Mouse (Mus musculus) kidney, postnatal 4 days (tissue): ENCODE data around the gene Nfe2l2.
"Not testable (repeated sequence)": the region's sequence is repeated elsewhere in the genome, so short reads cannot be mapped to it uniquely, and the experiment has no call there.

Experiments used
- DNase-seq, 2 experiments: peaks; one replicate each; pipeline ENCODE4 v3.0.0; 2021; ENCODE audit warnings: mixed read lengths in 2 of 2

Nfe2l2 gene

DNA sequence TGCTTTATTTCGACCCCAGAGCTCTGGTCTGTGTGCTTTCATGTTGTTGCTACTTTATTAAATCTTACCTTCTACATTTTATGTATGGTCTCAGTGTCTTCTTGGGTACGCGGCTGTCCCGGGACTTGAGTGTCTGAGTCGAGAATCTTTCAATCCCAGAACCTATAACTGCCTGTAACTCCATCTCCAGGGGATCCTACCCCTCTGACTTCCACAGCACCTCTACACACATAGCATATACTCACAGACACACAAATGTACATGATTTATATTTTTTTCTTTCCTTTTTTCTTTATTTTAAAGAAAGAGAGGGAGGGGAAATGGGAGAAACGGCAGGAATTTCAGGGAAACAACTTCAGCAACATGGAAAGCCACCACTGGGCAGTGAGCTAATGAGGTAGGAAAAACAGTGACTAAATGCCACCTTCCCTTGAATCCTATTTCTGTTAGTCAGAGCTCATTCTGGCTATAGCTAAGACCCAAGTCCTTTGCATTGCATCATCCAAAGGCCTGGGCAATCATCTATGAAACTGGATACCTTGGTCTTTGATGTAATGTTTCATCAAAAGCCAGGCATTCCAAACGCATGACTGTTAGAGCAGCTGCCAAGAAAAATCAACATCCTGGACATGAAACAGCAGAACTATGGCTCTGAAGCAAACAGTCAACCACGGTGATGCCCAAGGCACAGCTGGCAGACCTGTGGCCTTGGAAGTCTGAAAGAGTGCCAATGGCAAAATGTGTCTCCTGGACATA lies 61.5 kb downstream of the Nfe2l2 start:
- peak in 1 of 2 experiments; percentile 28 for DNase-seq

DNA sequence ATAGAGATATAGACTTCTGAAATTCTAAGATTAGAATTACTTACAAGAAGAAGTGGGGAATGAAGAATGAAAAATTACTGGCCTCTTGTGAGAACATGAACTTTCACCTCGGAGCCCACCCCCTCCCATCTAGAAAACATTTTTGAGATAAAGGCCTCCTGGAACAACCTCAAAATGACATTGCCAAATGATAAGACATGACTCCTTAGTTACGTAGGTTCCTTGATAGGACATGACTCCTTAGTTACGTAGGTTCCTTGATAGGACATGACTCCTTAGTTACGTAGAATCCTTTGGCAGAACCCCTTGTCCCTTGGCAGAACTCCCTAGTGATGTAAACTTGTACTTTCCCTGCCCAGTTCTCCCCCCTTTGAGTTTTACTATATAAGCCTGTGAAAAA lies 62.1 kb downstream of the Nfe2l2 start:
- DNase-seq, result not testable (repeated sequence)

DNA sequence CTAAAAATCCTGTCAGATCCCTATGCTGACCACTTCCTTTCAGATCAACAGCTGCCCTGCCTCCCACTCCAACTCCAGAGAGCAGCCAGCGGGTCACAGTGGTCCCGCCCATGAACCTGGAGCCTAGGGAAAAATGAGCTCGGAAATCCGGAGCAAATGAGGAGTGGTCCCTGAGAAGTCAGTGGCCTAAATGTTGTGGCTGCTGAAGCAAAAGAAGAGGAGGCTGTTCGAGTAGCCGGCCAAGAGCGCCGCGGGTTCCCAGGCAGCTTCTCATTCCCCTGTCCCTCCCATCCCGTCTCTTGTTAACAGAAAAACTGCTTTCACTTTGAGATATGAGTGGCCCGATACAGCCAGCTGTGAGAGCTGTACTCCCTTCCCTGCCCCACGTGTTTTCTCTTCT lies 64.9 kb downstream of the Nfe2l2 start:
- DNase-seq, result peak in 1 of 2 experiments; percentile 21

DNA sequence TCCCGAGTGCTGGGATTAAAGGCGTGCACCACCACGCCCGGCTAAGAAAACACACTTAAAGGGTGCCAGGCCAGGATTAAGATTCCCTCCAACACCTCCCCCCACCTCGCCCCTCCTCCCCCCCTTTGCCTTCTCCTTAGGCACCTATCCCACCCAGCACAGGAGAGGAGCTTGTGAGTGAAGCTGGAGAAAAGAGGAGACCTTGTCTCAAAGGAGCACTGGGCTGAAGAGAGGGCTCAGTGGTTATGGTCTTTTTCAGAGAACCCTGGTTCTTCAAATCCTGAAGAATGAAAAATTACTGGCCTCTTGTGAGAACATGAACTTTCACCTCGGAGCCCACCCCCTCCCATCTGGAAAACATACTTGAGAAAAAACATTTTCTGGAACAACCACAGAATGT lies 66.6 kb downstream of the Nfe2l2 start:
- not testable (repeated sequence) for DNase-seq

DNA sequence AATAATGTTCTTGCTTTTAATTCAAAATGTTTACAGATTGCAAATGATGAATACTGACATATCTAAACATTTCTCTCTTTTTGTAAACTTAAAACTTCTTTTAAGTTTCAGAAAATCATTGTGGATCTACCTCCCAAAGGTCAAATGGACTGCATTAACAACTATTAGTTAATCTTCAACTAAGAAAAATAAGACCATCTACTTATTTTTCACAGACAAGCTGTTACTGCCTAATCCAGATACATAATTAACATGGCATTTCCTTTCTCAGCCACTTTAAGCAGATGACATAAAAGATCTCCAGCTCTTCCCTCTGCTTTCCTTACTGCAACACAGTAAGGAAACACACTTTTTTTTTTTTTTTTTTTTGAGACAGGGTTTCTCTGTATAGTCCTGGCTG lies 67.1 kb downstream of the Nfe2l2 start:
- no peak for DNase-seq

DNA sequence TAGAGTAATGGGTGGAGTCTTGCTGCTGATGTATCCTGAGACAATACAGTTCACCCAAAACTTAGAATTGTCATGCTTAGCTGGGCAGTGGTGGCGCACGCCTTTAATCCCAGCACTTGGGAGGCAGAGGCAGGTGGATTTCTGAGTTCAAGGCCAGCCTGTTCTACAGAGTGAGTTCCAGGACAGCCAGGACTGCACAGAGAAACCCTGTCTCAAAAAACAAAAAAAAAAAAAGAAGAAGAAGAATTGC lies 67.5 kb downstream of the Nfe2l2 start:
- not testable (repeated sequence) for DNase-seq

DNA sequence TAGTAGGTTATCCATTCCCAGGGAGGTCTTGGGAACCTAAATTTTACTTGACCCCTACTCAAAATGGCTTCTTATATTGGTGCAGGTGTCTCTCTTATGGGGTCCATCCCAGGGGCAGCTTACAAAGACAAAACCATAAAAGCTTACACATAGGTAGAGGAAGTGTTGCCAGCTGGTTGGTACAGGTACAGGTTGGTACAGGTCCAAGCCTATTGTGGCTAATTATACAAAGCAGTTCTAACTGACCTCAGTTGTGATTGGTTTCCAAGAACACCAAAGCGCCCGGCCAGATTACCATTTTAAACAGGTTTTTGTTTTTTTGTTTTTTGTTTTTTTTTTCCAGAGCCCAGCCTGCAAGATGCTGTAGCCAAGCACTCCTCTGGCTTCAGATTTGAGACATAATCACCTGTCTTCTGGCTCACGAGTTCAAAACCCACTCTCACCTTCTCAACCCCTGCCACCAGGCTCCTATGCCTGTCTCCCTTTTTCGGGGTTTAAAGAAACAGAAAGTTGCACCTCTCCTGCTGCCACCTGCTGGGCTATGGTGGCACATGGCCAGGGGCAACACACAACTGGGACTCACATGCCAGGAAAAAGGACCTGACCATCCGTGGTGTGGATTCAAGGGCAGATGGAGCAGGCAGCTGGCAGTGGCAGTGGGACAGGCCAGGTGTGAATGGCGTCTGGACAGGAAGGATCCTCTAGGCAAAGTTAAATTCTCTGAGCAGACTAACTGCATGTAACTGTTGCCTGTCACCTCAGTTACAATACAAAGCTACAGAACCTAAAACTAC lies 68.0 kb downstream of the Nfe2l2 start:
- DNase-seq, result peak; percentile 59 to 74

DNA sequence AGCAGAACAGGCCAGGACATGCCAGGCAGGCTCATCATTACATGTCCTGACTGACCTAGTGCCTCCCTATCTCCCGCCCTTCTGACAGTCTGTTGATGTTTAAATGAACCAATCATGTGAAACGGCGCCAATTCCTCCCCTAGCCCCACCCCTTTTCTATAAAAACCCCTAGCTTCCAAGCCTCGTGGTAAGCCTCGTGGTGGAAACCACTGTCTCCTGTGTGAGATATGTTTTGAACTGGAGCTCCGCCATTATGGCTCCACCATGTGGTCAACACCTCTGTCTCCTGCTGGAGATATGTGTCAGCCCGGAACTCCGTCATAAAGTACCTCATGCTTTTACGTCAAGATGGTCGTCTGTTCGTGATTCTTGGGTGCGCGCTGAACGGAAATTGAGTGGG lies 70.0 kb downstream of the Nfe2l2 start:
- DNase-seq, result not testable (repeated sequence)

DNA sequence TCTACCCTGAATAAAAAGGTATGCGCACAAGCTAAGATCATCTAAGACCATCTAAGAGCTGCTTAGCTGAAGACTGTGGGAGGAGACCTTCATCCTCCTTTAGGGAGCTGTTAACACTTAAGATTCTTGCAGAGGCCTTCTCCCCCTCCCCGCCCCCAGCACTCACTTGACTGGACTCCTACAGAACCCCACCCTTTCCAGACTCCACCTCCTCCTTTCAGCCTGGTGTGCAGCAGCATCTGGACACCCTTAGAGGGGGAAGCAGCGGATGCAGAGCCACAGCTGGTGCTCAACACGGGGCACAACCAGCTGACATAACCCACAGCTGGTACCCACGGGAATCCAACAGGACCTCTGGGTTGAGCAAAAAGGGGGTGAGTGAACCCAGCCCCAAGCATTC lies 70.7 kb downstream of the Nfe2l2 start:
- peak; percentile 43 to 61 for DNase-seq

DNA sequence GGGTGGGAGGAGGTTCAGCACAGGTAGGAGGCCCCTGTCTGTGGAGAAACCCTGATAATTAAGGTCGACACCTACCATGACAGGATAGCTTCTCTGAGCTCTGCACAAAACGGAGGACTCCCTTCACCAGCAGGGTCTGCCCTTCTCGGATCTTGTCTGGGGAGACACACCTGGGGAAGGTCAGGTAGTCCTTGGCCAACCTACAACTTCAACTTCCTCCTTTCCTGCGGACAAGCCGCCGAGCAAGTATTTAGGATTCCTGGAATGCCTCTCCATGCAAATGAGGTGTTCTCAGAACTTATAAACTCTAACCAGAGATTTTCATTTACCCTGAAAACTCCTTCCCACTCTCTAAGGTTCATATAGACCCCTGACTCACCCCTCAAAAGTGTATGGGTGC lies 71.1 kb downstream of the Nfe2l2 start:
- DNase-seq, result peak in 1 of 2 experiments; percentile 47

DNA sequence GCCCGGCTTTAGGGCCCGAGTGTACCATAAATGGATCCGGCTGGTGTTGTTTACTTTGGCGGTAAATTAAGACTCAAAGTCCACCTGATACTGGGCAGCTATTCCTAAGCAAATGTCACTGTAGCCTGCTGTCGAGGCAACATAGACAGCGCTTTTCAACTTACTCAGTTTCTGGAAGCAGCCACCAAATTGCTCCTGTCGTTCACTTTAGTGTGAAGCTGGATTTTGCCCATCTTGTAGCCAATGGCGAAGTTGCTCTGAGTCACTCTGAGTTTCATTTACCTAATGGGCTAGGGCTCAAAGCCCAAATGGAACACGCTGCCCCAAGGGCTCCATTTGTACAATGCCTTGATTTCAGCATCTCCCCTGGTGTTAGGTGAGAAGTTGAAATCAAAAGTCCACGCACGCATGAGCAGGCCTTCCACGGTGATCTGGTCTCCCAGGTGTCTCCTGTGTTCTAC lies 71.7 kb downstream of the Nfe2l2 start:
- DNase-seq, result no peak

DNA sequence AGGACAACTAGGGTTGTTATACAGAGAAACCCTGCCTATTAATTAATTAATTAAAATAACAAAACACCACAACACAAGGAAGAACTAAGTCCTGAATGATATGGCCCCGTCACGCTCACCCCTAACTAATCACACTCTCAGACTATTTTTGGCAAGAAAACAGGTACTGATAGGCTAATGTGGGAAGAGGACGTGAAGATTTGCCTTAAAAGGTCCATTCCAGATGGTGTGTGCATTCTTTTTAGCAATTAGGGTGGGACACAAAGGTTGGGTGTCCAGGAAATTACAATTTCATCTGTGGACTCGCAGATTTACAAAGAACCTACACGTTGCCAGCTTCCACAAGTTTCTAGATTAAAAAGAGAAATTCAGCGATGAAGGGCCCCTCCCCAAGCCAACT lies 72.4 kb downstream of the Nfe2l2 start:
- no peak for DNase-seq

DNA sequence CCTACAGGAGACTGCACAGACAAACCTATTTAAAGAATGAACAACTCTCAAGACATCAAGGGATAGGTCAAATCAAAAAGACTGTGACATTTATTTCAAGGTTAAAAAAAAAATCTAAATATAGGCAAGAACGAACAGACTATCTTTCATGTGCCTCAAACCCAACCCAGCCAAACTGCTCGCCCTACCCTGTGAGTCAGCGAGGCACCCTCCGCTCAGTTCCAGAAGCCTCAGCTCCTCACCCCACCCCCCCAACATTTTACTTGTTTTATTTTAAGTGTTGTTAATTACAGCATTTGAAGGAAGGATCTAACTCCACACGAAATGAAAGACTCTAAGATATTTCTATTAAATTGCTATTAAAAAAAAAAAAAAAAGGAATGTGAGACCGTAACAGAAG lies 73.0 kb downstream of the Nfe2l2 start:
- DNase-seq, result no peak

DNA sequence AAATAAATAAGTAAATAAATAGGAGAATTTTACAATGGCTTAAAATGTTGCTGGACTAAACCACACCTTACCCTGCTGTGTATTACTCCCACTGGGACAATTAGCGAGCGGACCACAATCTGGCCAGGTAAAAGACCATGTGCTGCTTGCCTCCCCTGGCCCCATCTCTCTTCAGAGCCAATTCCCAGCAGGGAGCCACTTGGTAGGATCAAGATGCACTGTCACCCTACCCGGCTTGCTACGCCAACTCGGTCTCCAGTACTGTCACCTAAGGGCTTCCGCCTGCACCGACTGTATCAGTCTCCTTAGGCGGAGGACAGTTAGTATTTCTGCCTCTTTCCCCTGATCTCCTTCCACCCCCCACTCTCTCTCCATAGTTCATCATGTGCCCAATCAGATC lies 76.0 kb downstream of the Nfe2l2 start:
- DNase-seq, result no peak

DNA sequence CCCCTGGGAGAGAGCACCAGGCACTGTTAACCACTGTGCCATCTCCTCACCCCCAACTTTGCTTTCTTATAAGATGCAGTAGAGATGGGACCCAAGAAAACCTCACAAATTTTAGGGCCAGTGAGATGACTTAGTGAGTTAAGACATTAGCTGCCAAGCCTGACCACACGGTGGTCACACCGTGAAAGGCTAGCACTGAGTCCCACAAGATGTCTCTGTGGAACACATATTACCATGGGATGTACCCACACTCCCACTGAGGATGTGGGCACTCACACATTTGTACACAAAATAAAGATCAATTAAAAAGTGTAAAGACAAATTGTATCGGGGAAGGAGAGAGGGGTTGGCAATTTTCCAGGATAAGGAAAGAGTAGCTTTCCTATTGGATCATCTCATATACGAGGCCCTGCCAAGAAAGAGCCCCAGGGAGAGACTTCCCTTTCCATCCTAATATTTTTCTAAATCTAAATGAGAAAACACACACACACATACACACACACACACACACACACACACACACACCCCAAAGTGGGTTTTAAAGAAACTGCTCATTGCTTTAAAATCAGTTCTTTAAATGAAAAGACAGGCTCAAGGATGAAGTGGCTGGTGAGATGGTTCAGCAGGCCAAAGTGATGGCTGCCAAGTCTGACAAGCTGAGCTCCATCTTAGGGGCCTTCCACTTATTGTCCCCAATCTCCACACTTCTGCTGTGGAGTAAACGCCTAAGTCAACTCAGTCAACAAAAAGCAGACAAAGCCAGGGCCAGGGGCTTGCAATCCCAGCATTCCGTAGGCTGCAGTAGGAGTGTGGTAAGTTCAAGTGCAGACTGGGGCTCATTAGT lies 77.6 kb downstream of the Nfe2l2 start:
- DNase-seq, result no peak
